In the genomic region with DNA sequence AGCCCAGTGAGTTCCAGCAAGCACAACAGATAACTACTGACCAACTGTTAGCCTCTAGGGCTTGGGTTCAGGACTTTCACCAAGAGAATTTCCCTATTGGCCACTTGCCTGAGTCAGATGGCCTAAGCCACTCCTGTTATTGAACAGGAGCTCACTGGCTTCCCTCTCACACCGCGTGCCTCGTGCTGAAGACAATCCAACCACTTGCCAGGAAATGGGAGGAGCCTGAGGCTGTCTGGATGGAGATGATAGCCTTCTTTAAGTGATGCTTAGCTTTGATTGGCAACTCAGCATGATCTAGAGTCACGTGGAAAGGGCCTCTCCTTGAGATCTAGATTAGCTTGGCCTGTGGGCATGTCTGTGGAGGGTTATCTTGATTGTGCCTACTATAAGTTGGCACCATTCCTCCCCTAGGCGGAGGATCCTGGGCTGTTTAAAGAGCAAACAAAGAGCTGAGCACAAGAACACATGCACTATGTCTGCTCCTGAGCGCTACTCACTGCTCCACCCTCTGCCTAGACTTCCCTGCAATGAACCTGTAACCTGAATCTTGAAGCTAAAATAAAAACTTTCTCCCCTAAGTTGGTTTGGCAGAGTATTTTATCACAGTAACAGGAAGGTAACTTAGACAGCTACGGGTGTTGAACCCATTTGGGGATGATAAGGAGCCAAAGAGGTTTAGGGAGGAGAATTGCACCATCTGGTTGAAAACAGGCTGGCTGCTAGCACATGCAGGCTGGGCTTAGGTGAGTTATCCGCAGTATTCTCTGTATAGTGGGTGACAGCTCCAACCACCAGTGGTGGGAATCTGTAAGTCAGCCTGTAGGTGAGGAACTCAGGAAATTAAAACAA, we compare ENCODE assay signal across 9 mouse cellular contexts. TPM values are rescaled to one million over a fixed set of nuclear protein-coding genes. Genes with fewer than 3 reads are reported as not detected.
DNase-seq lines count a peak whose midpoint lies in the region; ATAC-seq and TF ChIP-seq lines count a peak whose summit lies in the region.
"Had no signal": no experiment of that assay in that cellular context is flagged by ENCODE, and none has a peak within 500 bp of the region (broad histone marks: within the 10 kb centered on the region; RNA-seq: fewer than 3 reads in every experiment).

No protein-coding gene starts in this region.

- WGBS in kidney, embryonic 16.5 days: 72% methylated on average over 8 of the region's 8 CpGs
- 65% methylated on average over 8 of the region's 8 CpGs for WGBS in intestine, embryonic 15.5 days
- 59% methylated on average over 8 of the region's 8 CpGs for WGBS in spleen, adult 2 months

- no peak for ATAC-seq in kidney, embryonic 16.5 days (ENCODE audit: low FRiP score, low TSS enrichment)
- ATAC-seq in intestine, embryonic 15.5 days: peak; percentile 56; the same call in 1 of the 2 replicates

- intact Hi-C loops in left cerebral cortex, adult 2 months (cut with DNase I): no loop called here

- H3K4me1 ChIP-seq in kidney, embryonic 16.5 days (ENCODE audit: insufficient read depth, low read length): peaks cover 9% of the 10 kb centered on the region; the same call in 1 of the 2 replicates
- peaks cover 7% of the 10 kb centered on the region for H3K4me1 ChIP-seq in intestine, embryonic 15.5 days (replicated peaks)
- peaks cover 5% of the 10 kb centered on the region for H3K4me1 ChIP-seq in spleen, adult 2 months (ENCODE audit: control insufficient read depth, insufficient read depth, insufficient read length)

- H3K9ac ChIP-seq in kidney, embryonic 16.5 days (replicated peaks; ENCODE audit: low read length): no peak overlapping the region
- no peak overlapping the region for H3K9ac ChIP-seq in intestine, embryonic 15.5 days

- H3K27ac ChIP-seq in kidney, embryonic 16.5 days (ENCODE audit: low read length): no peak overlapping the region
- H3K27ac ChIP-seq in intestine, embryonic 15.5 days: no peak overlapping the region
- peak overlapping the region; percentile 15; the same call in 1 of the 2 replicates for H3K27ac ChIP-seq in spleen, adult 2 months (ENCODE audit: insufficient read depth, low read length)
- no peak overlapping the region for H3K27ac ChIP-seq in left cerebral cortex, adult 2 months

- H3K27me3 ChIP-seq in kidney, embryonic 16.5 days (ENCODE audit: insufficient read depth, low read length): no peaks in the 10 kb centered on the region
- H3K27me3 ChIP-seq in intestine, embryonic 15.5 days (replicated peaks): no peaks in the 10 kb centered on the region
- H3K27me3 ChIP-seq in spleen, adult 2 months (ENCODE audit: control insufficient read depth, insufficient read depth, low read length): no peaks in the 10 kb centered on the region

- no peak overlapping the region for H3K4me3 ChIP-seq in kidney, embryonic 16.5 days (ENCODE audit: low read length)
- no peak overlapping the region for H3K4me3 ChIP-seq in intestine, embryonic 15.5 days (replicated peaks)
- no peak overlapping the region for H3K4me3 ChIP-seq in spleen, adult 2 months (ENCODE audit: extremely low read depth, insufficient read depth, insufficient read length)
- no peak overlapping the region for H3K4me3 ChIP-seq in left cerebral cortex, adult 2 months

- peaks cover 22% of the 10 kb centered on the region for H3K36me3 ChIP-seq in kidney, embryonic 16.5 days (ENCODE audit: insufficient read depth, low read length)
- H3K36me3 ChIP-seq in intestine, embryonic 15.5 days: peaks cover 7% of the 10 kb centered on the region; the same call in 1 of the 2 replicates
- H3K36me3 ChIP-seq in spleen, adult 2 months (ENCODE audit: control insufficient read depth, insufficient read depth, low read length): no peaks in the 10 kb centered on the region; the same call in 1 of the 2 replicates

- no peak for TF ChIP-seq CTCF in spleen, adult 2 months (IDR thresholded peaks at IDR 0.05; ENCODE audit: extremely low read depth, insufficient read depth, insufficient read length, insufficient replicate concordance)
- TF ChIP-seq CTCF in left cerebral cortex, adult 2 months (IDR thresholded peaks at IDR 0.05): no peak

- no peak for TF ChIP-seq POLR2A in spleen, adult 2 months (IDR thresholded peaks at IDR 0.05; ENCODE audit: low read depth, low read length)

- no peaks in the 10 kb centered on the region for H3K9me3 ChIP-seq in kidney, embryonic 16.5 days (ENCODE audit: low read length)
- no peaks in the 10 kb centered on the region for H3K9me3 ChIP-seq in intestine, embryonic 15.5 days

- no peak overlapping the region for H3K4me2 ChIP-seq in kidney, embryonic 16.5 days (replicated peaks; ENCODE audit: low read depth, low read length)
- no peak overlapping the region for H3K4me2 ChIP-seq in intestine, embryonic 15.5 days (replicated peaks)

- peak; percentile 37 for DNase-seq in kidney, adult 11 months
- DNase-seq in c-Kit-negative CD71-positive TER-119-positive erythroid progenitor cells, embryonic 14.5 days (ENCODE audit: low read depth, low spot score): peak; percentile 88
- no peak for DNase-seq in spleen, adult 2 months (ENCODE audit: low read depth in 1 of 2, low spot score in 2 of 2)
- DNase-seq in cerebellum, postnatal 25 days: no peak
- DNase-seq in cerebellum, adult 18-20 months: no peak
- no peak for DNase-seq in left cerebral cortex, adult 2 months (ENCODE audit: extremely low spot score in 1 of 2, low spot score in 2 of 2)
- DNase-seq: cerebellum, postnatal 10 days had no signal

RNA-seq across cellular contexts. Expression of a gene that starts 3.4 kb away (rescaled TPM):
- polyA plus RNA-seq in kidney, embryonic 16.5 days (2015; fragmentation: Nextera tagmentation; extraction: Ambion mirVana): 20.2 and 22.2 TPM in 2 replicates
- 29.9 and 32.4 TPM in 2 replicates for polyA plus RNA-seq in intestine, embryonic 15.5 days (2015; fragmentation: Nextera tagmentation; extraction: Ambion mirVana)
- 182 and 209 TPM in 2 replicates for polyA plus RNA-seq in spleen, adult 2 months (2012; rRNA removed)
- 1 to 10 TPM; 2.6 to 3.8 TPM for total RNA-seq in left cerebral cortex, adult 2 months (2021)

RNA-seq across cellular contexts. Expression of a gene that starts 10.9 kb away (rescaled TPM):
- polyA plus RNA-seq in kidney, embryonic 16.5 days (2015; fragmentation: Nextera tagmentation; extraction: Ambion mirVana): 5.3 and 7.5 TPM in 2 replicates
- 5.7 and 7.2 TPM in 2 replicates for polyA plus RNA-seq in intestine, embryonic 15.5 days (2015; fragmentation: Nextera tagmentation; extraction: Ambion mirVana)
- polyA plus RNA-seq in spleen, adult 2 months (2012; rRNA removed): 0.18 and 0.31 TPM in 2 replicates
- total RNA-seq in left cerebral cortex, adult 2 months (2021): under 1 TPM; 0.28 to 0.66 TPM

RNA-seq across cellular contexts. Expression of a gene that starts 13.8 kb away (rescaled TPM):
- polyA plus RNA-seq in kidney, embryonic 16.5 days (2015; fragmentation: Nextera tagmentation; extraction: Ambion mirVana): 68.0 and 79.4 TPM in 2 replicates
- 40.3 and 41.8 TPM in 2 replicates for polyA plus RNA-seq in intestine, embryonic 15.5 days (2015; fragmentation: Nextera tagmentation; extraction: Ambion mirVana)
- 19.8 and 25.9 TPM in 2 replicates for polyA plus RNA-seq in spleen, adult 2 months (2012; rRNA removed)
- total RNA-seq in left cerebral cortex, adult 2 months (2021): 1 to 10 TPM; 2.8 to 4.0 TPM

RNA-seq across cellular contexts. Expression of a gene that starts 20.4 kb away (rescaled TPM):
- 10.5 and 11.8 TPM in 2 replicates for polyA plus RNA-seq in kidney, embryonic 16.5 days (2015; fragmentation: Nextera tagmentation; extraction: Ambion mirVana)
- polyA plus RNA-seq in intestine, embryonic 15.5 days (2015; fragmentation: Nextera tagmentation; extraction: Ambion mirVana): 8.4 and 9.4 TPM in 2 replicates
- polyA plus RNA-seq in spleen, adult 2 months (2012; rRNA removed): 2.2 and 2.9 TPM in 2 replicates
- total RNA-seq in left cerebral cortex, adult 2 months (2021): 1 to 10 TPM; 1.3 to 2.3 TPM

RNA-seq across cellular contexts. Expression of a gene that starts 22.0 kb away (rescaled TPM):
- polyA plus RNA-seq in kidney, embryonic 16.5 days (2015; fragmentation: Nextera tagmentation; extraction: Ambion mirVana): 23.3 and 24.5 TPM in 2 replicates
- 17.7 and 17.9 TPM in 2 replicates for polyA plus RNA-seq in intestine, embryonic 15.5 days (2015; fragmentation: Nextera tagmentation; extraction: Ambion mirVana)
- polyA plus RNA-seq in spleen, adult 2 months (2012; rRNA removed): 3.1 and 4.1 TPM in 2 replicates
- total RNA-seq in left cerebral cortex, adult 2 months (2021): 10 to 100 TPM in 1 of 2 experiments, 1 to 10 TPM in 1; 9.5 to 10.9 TPM

Comparison
In these comparisons a context has a peak if more than half of its experiments do, and no peak if none do; other contexts are left out.
1. DNase-seq: peak in kidney, adult 11 months (single experiment) and c-Kit-negative CD71-positive TER-119-positive erythroid progenitor cells, embryonic 14.5 days (single experiment); none in spleen, adult 2 months (0 of 2), cerebellum, postnatal 25 days (0 of 2), cerebellum, adult 18-20 months (0 of 2) and left cerebral cortex, adult 2 months (0 of 2).